Mouse (Mus musculus) cerebellum, adult 9-11 months (tissue): ENCODE data around the gene Mark2.
A peak's percentile ranks its signal among the peaks of the same experiment; 100 is the strongest.

Experiments
- DNase-seq: peaks from one replicate; pipeline ENCODE4 v3.0.0; 2022

Mark2 gene

DNA sequence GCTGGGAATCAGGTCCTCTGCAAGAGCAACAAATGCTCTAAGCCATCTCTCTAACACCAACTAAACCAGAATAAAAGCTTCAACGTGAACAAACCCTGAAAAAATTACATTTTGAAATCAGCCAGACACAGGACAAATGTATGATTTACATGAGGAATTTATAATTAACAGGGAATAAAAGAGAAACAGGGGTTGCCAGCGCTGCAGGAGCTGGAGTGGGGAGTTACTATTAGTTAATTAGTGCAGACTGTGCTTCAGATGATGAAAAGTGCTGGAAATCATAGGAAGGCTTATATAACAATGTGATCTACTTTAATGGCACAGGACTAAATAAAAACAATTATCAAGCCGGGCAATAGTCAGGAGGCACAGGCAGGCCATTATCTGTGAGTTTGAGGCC lies 20.3 kb downstream of the Mark2 start:
- DNase-seq, result no peak

DNA sequence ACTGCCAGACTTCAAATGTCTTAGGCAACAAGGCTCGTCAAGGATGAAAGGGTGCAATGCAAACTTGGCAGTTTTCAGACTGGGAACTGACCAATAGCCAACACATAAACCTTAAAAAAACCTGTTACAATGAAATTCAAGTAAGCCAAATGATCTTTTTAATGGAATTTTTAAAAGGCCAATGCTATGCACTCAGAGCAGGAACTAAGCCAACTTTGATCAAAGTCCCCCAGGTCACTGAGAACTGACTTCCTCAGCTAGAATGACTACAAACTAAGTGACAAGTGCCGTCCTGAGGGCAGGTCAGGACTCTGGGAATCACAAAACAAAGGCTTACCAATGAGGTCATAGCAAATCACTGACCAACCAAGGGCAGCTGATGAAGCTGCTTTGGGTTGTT lies 21.5 kb downstream of the Mark2 start:
- DNase-seq, result no peak

- no peak for DNase-seq
These were observed 23.9 kb downstream of the Mark2 start for GRCm38 (mm10) chr19:7317716-7318115.

DNA sequence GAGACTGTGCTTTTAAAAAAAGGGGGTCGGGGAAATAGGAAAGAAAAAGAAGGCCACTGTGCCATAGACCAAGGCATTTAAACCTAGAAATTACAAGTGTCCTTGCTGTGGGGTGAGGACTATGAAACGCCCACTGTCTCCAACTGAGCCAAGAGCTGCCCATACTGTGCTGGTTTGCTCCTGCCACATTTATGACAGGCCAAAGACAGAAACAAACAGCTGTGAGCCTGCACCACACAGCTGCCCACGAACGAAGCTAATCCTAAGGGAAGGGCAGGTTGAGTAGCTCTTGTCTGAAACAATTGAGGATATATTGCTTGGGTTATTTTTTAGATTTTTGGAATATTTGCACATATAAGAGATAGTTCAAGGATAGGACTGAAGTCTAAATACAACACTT lies 24.8 kb downstream of the Mark2 start:
- no peak for DNase-seq

- no peak for DNase-seq
These were observed 26.1 kb downstream of the Mark2 start for GRCm38 (mm10) chr19:7315587-7315984.

DNA sequence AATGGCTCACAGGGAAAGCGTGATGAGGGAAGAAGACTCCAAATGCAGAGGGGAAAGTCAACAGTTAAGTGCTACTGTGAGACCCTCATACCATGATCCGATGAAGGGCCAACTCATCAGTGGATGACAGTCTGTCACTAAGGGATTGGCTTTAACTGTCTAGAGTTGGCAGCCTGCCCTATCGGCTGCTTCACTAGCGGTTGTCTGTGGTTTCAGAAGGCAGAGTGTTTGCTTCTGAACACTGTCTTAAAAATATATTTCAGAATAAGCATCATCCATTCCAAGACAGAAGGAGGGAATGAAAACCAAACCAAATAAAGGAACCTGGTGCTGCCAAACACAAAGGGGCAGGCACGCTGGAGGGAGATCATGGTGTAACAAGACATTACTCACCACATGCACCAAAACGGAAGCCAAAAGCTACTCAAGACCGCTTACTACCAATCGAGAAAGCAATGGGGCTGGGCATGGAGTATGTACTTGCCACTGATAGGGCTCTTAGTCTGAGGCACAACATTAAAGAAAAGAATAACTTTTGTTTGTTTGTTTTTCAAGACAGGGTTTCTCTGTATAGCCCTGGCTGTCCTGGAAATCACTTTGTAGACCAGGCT lies 26.6 kb downstream of the Mark2 start:
- peak; percentile 46 for DNase-seq

GRCm38 (mm10) chr19:7313660-7314059 lies 28.0 kb downstream of the Mark2 start:
- DNase-seq, result no peak

- peak; percentile 88 for DNase-seq
These were observed 30.4 kb downstream of the Mark2 start for GRCm38 (mm10) chr19:7311306-7311705.

- DNase-seq, result peak; percentile 75
These were observed 31.0 kb downstream of the Mark2 start for GRCm38 (mm10) chr19:7310704-7311103.

DNA sequence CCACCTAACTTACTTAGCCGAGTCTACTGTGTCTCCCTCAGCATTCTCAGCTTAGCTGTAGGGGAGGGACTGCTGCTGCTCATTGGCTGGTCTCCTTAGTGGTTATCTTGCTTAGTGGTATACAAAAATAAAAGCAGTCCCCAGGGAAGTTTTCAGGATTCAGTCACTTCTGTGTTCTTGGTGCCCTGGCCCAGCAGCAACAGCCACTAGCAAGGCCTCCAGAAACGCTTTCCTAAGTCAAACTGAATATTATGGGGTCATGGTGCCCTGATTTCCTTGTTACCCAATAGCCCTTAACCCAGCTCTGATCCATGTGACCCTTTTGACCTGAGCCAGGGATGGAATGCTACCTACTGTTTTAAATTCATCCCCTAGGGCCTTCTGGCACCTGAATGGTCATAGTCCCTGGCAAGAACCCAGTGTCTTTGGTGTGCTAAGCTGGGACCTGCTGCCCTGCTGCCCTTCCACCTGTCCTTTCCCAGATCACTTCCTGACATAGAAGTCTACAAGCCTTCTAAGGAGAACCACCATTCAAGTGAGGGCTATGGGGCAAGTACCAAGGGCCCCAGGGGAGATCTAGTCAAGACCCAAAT lies 31.8 kb downstream of the Mark2 start:
- peak; percentile 66 for DNase-seq

DNA sequence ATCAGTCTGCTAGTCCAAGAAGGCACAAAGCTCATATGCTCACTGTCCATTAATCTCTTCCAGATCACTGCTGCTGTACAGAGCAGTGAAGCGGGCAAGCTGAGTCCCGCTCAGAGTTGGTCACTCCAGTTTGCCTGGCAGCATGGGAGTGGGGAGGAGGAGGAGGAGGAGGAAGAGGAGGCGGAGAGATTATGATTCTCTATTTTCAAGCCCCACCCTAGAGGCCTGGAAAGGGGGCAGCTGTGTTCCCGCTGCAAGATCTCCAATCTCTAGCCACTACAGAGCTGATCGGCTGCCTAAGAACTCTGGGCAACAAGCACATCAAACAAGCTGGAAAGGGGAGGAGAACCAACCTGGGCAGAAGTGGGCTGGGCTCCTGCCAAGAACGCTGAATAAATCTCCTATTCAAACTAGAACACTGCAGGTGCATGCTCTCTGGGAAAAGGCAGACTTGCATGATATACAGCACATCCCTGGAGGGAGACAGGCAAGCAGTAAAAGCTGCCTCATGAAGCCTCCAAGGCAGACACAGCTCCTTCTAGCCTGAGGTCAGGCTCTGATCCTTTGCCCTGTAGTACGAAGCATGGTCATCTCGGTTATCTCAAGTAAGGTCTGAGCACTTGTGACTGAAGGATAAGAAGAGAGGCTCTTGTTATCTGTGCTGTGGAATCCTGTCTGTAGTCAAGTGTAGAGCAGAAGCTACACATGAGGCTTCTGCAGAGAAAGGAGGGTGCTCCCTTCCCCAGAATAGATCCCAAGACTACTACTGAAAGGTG lies 33.5 kb downstream of the Mark2 start:
- DNase-seq, result no peak

DNA sequence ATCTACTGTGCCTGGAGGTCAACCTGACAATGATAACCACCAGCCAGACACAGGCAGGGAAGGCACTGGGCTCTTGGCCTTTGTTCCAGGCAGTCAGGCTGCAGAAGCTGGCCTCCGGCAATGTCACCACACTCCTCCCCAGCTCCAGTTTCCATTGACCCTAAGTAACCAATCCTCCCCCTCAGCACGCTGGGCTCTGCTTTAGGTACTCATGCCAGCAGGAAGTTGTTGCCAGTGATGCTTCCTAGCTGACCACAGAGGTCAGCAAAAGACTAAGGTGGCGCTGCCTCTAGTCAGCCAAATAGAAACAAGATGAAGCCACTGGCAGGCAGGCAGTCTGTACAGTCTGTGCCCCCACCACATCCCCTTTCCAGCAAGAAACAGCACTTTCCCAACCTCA lies 34.7 kb downstream of the Mark2 start:
- no peak for DNase-seq

DNA sequence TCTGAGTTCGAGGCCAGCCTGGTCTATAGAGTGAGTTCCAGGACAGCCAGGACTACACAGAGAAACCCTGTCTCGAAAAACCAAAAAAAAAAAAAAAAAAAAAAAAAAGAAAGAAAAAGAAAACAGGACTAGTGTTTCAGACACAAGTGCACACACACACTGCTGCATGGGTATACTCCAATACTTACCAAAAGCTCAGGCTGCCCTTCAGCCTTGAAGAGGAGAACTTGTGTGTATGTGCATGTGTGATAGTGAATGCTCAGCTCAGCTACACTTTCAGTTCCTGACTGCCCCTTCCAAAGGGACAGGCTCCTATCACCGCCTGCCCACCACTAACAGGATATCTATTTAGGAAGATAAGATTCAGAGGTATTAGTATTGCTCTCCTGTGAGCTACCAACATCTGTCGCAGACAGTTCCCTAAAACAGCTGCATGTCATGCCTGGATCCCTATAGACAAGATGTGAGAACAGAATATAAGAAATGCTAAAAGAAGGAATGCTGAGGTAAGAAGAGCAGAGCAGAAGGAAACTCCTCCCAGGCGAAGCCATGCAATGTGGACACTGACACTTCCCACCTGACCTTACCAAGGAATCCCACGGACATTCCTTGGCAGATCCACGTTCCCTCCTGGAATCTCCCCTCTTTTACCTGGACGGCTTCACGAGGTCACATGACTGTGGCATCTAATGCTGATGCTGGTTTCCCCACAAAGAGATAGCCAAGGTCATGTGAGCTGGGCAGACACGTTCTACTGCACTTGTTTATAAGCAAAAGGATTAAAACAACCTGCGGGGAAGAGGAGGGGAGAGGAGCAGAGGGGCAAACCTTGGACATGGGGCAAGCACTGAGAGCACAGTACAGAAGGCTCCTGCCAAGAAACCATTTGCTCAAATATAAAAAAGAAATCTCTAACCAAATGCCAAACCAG lies 36.0 kb downstream of the Mark2 start:
- no peak for DNase-seq

DNA sequence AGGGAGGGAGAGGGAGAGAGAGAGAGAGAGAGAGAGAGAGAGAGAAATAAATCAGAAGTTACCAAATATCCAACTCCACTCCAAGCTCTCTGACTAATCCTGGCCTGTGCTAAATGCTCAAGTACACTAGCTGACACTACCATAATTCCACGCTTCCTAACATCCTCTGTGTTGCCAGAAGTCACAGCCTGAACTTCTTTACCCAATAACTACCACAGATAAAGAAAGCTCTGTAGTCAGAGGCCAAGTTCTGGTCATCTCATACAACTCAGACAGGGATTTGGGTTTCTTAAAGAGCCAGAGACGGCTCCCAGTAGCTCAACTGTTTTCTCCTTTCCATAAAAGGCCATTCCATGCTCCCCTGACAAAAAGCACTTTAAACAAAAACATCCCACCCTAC lies 36.9 kb downstream of the Mark2 start:
- DNase-seq, result no peak

GRCm38 (mm10) chr19:7303796-7304195 lies 37.9 kb downstream of the Mark2 start:
- DNase-seq, result no peak

- DNase-seq, result no peak
These were observed 39.2 kb downstream of the Mark2 start for GRCm38 (mm10) chr19:7302493-7302797.

DNA sequence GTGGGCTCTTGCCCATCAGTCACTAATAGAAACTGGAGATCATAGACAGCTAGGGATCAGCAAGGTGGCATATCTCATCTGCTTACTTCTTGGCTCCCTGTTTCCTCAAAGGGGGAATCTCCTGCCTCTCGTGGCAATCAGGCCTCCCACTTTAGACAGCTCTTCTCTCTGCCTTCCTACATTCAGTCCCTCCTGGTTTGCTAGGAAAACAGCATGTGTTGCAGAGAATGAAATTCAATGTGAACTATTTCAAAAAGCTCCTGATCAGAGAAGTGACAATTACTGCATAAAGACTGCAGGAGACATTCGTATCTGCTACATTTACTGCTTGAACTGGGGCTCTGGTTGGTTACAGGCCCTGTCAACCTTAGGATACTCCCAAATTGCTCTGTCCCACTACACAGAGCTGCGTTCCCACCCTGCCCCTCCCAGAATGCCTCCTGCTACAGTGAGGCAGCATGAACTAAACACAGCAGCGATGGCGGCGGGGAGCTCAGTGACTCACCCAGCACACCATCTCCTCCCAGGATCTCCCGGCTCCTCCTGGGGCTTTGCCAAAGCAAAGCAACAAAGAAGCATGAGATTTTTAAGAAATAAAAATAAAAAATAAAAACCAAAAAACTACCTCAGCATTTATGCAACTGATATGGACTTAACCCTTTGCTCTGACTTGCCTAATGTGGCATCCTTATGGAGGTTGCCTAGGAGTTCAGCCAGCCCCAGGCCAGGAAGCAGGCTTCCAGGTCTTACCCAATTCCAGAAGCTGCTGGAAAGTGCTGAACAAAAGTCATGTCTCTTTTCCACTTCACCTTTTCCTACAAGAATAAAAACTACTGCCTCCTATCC lies 39.8 kb downstream of the Mark2 start:
- no peak for DNase-seq

- no peak for DNase-seq
These were observed 41.6 kb downstream of the Mark2 start for GRCm38 (mm10) chr19:7300078-7300477.

- no peak for DNase-seq
These were observed 42.6 kb downstream of the Mark2 start for GRCm38 (mm10) chr19:7299052-7299451.

DNA sequence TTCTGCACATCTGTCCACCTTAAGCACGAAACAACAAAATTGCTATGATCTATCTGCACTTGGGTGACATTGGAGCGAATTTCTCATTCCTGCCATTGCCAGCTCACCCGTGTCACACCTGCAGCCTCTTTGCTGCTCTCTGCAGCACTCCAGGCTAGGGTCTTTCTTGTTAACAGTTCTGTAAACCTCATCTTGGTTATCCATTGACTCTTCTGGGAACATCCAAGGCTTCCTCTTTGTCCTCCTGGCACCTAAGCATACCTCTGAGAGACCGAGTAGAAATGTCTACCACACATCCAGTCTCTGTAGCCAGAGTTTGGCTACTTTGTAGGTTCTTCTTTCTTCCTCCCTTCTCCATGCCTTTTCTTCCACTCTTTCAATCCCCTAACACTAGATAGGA lies 45.7 kb downstream of the Mark2 start:
- DNase-seq, result no peak

DNA sequence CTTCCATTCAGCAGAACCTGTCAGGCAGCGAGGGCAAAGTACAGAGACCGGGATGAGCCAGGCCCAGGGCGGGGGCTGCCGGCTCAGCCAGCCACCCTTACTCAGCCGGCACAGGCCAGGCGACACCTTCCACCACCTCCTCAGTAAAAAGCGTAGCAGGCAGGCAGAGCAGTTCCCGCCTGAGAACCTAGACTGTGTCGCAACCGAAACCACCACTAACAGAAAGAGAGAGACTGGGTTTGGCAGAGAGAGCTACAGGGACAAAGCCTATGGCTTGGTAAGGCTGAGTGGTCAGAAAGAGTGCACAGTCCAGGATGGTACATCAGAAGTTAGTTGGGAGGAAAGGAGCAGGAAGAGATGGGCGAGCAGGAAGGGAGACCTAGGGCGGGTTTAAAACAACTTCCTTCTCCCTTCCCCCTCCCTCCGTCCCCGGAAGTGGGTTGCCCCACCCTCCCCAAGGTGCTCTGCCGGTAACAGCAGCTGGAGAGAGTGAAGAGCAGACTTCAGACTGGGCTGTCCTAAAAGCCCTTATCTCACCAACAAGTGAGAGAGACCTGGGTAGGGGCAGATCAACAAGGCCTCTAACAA lies 46.5 kb downstream of the Mark2 start:
- DNase-seq, result no peak
